Mouse (Mus musculus): ENCODE results near the gene Tcaim. TPM values are rescaled to one million over a fixed set of nuclear protein-coding genes. Genes with fewer than 3 reads are reported as not detected.

The Tcaim gene
- 5.3 and 5.7 TPM in 2 replicates for polyA plus RNA-seq (2016; fragmentation: Nextera tagmentation; extraction: Ambion mirVana)

DNA sequence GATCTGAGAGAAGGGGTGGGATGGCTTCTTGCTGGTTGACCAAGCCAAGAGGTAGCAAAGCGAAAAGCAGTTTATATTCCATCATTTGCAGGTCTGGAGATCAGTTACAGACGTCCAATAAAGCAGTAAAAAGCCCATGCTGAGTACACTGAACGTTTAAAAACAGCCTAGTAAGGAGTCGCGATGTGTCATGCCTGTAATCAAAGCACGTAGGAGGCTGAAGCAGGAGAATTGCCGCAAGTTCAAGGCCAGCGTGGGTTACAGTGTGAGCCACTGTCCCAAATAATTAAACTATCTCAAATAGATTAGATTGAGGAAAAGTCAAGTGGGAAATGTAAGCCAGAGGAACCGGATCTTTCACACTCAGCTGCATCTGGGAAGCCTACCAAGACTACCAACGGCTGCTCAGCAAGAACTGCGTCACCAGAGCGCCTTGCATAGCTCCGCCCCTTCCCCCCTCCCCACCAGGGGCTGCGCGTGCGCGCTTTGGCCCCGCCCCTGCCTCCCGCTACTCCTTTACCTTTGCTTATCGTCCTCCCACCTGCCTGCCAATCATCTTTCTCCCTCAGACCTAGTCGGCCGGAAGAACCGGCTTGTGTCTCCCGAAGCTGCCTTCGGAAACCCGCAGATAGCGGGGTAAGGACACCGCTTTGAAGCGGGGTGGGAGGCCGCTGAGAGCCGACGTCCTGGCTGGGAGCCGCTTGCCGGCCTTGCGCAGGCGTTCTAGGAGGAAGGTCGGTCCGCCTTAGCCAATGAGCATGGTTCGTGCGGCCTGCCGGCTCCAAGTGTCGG is at the start of gene Tcaim:
Gene Tcaim, plus strand, starts transcription at position 487 of the 792 bp plus-strand sequence.
- peak within 1 kb of the TSS; percentile 90 for H3K27ac ChIP-seq
- H3K27me3 ChIP-seq (ENCODE audit: insufficient read depth, poor library complexity, severe bottlenecking) = no peaks in the 10 kb centered on the region
- H3K9me3 ChIP-seq = no peaks in the 10 kb centered on the region
- H3K36me3 ChIP-seq = no peaks in the 10 kb centered on the region
- peaks cover 17% of the 10 kb centered on the region for H3K4me1 ChIP-seq (replicated peaks)
- H3K4me3 ChIP-seq = peak within 1 kb of the TSS; percentile 65
- 7% methylated on average over 42 of the region's 42 CpGs for WGBS
- peak; percentile 93 for DNase-seq (ENCODE audit: low spot score)

DNA sequence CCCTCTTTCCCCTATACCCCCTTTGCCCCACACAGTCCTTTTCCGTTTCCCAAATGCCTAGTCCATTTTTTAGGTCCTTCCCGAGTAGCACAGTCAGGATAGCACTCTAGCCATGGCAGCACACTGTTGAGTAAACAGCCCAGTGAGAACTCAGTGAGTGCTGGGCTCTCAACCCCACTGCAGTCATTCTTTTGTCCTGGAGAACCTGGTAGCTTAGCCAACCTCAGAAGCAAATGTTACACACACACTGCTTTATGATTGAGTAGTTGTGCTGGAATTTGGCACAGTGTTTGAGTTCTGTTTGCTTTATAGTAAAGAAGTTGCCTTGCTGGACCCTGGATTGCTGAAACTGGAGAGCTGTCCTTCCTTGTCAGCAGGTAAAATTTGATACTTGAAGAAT is 47.7 kb upstream of the Tcaim start:
- H3K4me1 ChIP-seq (replicated peaks) = no peaks in the 10 kb centered on the region
- no peaks in the 10 kb centered on the region for H3K27me3 ChIP-seq (ENCODE audit: insufficient read depth, poor library complexity, severe bottlenecking)
- 71% methylated on average over 2 of the region's 2 CpGs for WGBS
- no peak for DNase-seq (ENCODE audit: low spot score)
- no peaks in the 10 kb centered on the region for H3K9me3 ChIP-seq
- no peaks in the 10 kb centered on the region for H3K36me3 ChIP-seq
- no peak overlapping the region for H3K4me3 ChIP-seq
- no peak overlapping the region for H3K27ac ChIP-seq

DNA sequence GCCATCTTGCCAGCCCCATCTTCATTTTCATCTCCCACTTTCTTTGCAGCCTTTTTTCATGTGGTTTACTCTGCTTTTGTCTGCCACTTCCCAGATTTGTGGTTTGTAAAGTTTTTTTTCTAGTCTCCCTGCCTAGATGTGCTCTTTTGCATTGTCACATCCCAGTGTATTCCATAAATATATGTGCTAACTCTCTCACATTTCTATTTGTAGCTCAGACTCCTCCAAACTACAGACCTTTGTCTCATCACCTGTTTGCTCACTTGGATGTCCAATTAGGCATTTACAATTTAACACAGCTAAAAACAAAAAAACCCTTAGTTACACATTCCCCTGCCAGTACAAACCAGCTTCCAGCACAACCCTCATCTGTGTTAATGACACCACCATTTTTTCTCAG is 45.2 kb upstream of the Tcaim start:
- Histone ChIP-seq H3K9me3 (no peaks in the 10 kb centered on the region), H3K27me3 (ENCODE audit: insufficient read depth, poor library complexity, severe bottlenecking) (no peaks in the 10 kb centered on the region), H3K27ac (no peak overlapping the region), H3K36me3 (no peaks in the 10 kb centered on the region), H3K4me1 (replicated peaks) (no peaks in the 10 kb centered on the region), H3K4me3 (no peak overlapping the region)
- DNase-seq (ENCODE audit: low spot score) = no peak

DNA sequence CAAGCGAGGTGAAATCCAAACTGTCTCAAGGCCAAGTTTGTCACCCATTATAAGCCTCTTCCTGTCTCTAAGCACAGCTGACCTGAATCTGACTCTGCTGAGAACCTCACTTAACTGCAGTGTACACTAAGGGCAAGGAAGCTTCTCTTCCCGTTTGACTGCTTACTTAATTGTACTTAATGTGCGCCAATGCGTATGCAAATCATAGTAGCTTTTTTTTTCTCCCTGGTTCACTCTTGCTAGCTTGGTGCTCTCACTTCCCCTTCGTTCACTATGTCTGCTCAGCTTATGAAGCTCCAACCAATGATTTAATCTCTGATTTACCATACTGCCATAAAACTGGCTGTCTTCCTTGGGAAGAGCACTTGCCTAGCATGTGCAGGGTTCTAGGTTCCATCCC is 20.1 kb upstream of the Tcaim start:
- no peak for DNase-seq (ENCODE audit: low spot score)
- no peak overlapping the region for H3K27ac ChIP-seq
- 84% methylated on average over 5 of the region's 5 CpGs for WGBS

DNA sequence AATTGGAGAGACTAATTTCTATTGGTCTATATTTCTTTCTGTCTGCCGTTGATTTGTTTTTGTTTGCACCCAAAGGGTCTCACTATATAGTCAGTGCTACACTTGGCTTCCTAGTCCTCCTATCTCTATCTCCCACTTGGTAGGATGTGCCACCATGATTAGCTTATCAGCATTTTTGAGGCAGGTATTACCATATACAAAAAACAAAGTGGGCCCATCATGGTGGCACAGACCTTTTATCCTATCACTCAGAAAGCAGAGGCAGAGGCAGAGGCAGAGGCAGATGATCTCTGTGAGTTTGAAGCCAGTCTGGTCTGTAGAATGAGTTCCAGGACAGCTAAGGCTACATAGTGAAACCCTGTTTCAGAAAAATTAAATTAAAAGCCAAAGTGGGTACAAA is 18.8 kb upstream of the Tcaim start:
- H3K4me3 ChIP-seq = no peak overlapping the region
- H3K36me3 ChIP-seq = no peaks in the 10 kb centered on the region
- WGBS = 86% methylated on average over 1 of the region's 1 CpGs
- DNase-seq (ENCODE audit: low spot score) = no peak
- no peaks in the 10 kb centered on the region for H3K9me3 ChIP-seq
- H3K27ac ChIP-seq = no peak overlapping the region
- H3K27me3 ChIP-seq (ENCODE audit: insufficient read depth, poor library complexity, severe bottlenecking) = no peaks in the 10 kb centered on the region
- no peaks in the 10 kb centered on the region for H3K4me1 ChIP-seq (replicated peaks)

More for the DNA sequence above, 20.1 kb upstream of the Tcaim start:
- H3K9me3 ChIP-seq = no peaks in the 10 kb centered on the region
- no peaks in the 10 kb centered on the region for H3K36me3 ChIP-seq
- H3K4me3 ChIP-seq = no peak overlapping the region
- H3K27me3 ChIP-seq (ENCODE audit: insufficient read depth, poor library complexity, severe bottlenecking) = no peaks in the 10 kb centered on the region
- no peaks in the 10 kb centered on the region for H3K4me1 ChIP-seq (replicated peaks)

DNA sequence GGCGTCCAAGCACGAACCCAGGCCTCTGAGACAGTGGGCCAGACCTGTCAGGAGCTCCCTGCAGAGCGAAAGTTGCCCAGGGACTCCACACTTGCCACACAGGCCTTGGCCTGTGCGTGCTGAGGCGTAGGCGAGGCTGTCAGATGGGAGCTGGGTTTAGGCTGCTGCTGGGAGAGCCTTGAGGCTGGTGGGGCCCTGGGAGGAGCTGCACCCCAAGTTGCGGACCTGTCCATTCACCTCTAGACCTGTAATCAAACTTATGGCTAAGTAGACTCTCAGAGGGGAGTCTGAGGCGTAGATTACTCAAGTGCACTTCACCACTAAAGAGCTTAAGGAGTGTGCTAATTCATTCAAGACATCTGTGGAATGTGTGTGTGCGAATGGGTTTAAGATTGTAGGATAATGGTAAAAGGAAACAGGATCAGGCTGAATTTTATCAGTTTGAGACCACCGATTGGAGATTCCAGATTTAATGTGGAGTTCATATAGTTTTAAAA is 554 bp downstream of the Tcaim start:
- no peak for DNase-seq (ENCODE audit: low spot score)
- Histone ChIP-seq H3K4me1 (replicated peaks) (peaks cover 17% of the 10 kb centered on the region), H3K27ac (peak overlapping the region; percentile 90), H3K9me3 (no peaks in the 10 kb centered on the region), H3K36me3 (no peaks in the 10 kb centered on the region), H3K4me3 (peak overlapping the region; percentile 65), H3K27me3 (ENCODE audit: insufficient read depth, poor library complexity, severe bottlenecking) (no peaks in the 10 kb centered on the region)
- WGBS = 18% methylated on average over 10 of the region's 10 CpGs

DNA sequence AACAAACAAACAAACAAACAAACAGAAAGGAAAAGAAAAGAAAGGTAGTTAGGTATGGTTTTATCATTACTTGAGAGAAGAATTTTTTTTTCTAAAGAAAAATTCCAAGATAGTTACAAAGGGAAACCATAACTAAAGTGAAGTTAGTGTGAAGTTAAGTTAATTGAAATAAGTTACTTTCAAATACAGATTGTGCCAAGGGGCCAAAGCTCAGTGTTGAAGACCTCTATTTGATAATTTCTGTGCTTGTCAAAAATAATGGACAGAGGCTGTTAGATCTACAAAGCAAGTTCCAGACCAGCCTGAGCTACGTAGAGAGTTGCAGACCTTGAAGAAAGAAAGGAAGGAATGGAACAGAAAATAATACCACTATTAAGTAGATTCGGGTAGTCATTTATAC is 1.8 kb downstream of the Tcaim start:
- Histone ChIP-seq H3K27me3 (ENCODE audit: insufficient read depth, poor library complexity, severe bottlenecking) (no peaks in the 10 kb centered on the region), H3K4me3 (no peak overlapping the region), H3K36me3 (0 out of 2 replicates have a peak, but pooled peaks cover 5% of the 10 kb centered on the region), H3K4me1 (replicated peaks) (peaks cover 17% of the 10 kb centered on the region), H3K27ac (no peak overlapping the region), H3K9me3 (no peaks in the 10 kb centered on the region)
- no peak for DNase-seq (ENCODE audit: low spot score)
- 90% methylated on average over 2 of the region's 2 CpGs for WGBS

DNA sequence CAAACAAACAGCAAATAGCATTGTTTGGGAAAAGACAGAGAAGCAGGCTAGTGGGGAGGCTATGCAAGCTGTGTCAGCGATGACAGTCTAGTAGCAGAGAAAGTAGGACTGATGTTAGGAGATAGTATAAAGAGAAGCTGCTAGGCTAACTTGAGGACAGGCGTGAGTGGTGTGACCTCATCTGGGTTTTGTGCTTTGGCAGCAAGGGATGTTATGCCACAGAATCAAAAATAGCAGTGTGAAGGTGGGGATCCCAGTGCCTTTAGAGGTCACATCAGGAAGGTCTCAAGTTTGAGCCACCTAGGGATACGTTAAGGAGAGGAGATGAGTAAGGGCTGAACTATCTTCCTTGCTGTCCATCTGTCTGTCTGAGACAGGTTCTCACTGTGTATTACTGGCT is 4.9 kb downstream of the Tcaim start:
- Histone ChIP-seq H3K4me1 (replicated peaks) (peaks cover 11% of the 10 kb centered on the region), H3K9me3 (no peaks in the 10 kb centered on the region), H3K27me3 (ENCODE audit: insufficient read depth, poor library complexity, severe bottlenecking) (no peaks in the 10 kb centered on the region), H3K4me3 (no peak overlapping the region), H3K27ac (no peak overlapping the region), H3K36me3 (0 out of 2 replicates have a peak, but pooled peaks cover 8% of the 10 kb centered on the region)
- WGBS = 88% methylated on average over 3 of the region's 3 CpGs
- no peak for DNase-seq (ENCODE audit: low spot score)

DNA sequence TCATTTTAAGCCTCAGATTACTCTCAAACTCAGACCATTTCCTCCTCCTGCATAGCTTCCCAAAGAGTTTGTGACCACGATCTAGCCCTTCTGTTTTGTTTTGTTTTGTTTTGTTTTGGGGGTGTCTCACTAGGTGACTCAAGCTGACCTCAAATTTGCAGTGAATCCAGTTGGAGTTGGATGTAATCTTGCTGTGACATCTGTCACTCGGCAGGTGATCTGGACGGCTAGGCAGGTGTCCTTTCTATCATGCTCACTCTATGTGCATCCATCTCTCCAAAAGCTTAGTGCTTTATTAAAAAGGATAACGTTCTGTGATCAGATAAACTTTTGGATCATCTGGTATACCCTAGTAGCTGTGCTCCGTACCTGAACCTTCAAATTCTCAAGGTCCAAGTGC is 7.0 kb downstream of the Tcaim start:
- Histone ChIP-seq H3K36me3 (0 out of 2 replicates have a peak, but pooled peaks cover 11% of the 10 kb centered on the region), H3K4me3 (no peak overlapping the region), H3K4me1 (replicated peaks) (no peaks in the 10 kb centered on the region), H3K9me3 (no peaks in the 10 kb centered on the region), H3K27ac (no peak overlapping the region), H3K27me3 (ENCODE audit: insufficient read depth, poor library complexity, severe bottlenecking) (no peaks in the 10 kb centered on the region)
- no peak for DNase-seq (ENCODE audit: low spot score)
- 88% methylated on average over 5 of the region's 5 CpGs for WGBS

DNA sequence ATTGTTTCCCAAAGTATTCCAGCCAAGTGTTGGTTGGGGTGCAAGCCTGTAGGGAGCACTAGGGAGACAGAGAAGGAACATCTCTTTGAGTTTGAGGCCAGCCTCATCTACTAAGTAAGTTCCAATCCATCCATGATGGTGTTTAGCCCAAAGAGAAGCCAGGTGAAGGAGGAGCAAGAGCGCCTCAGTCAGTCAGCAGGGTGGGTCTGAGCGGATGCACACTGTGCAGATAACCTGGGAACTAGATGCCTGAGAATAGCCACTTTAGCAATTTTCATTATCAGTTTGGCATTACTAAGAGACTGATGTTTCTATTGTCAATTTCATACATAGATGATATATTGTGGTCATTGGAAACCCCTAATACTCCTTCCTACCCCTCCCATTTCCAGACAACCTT is 9.4 kb downstream of the Tcaim start:
- Histone ChIP-seq H3K36me3 (0 out of 2 replicates have a peak, but pooled peaks cover 11% of the 10 kb centered on the region), H3K4me3 (no peak overlapping the region), H3K4me1 (replicated peaks) (no peaks in the 10 kb centered on the region), H3K9me3 (no peaks in the 10 kb centered on the region), H3K27ac (no peak overlapping the region), H3K27me3 (ENCODE audit: insufficient read depth, poor library complexity, severe bottlenecking) (no peaks in the 10 kb centered on the region)
- 98% methylated on average over 2 of the region's 2 CpGs for WGBS
- no peak for DNase-seq (ENCODE audit: low spot score)

DNA sequence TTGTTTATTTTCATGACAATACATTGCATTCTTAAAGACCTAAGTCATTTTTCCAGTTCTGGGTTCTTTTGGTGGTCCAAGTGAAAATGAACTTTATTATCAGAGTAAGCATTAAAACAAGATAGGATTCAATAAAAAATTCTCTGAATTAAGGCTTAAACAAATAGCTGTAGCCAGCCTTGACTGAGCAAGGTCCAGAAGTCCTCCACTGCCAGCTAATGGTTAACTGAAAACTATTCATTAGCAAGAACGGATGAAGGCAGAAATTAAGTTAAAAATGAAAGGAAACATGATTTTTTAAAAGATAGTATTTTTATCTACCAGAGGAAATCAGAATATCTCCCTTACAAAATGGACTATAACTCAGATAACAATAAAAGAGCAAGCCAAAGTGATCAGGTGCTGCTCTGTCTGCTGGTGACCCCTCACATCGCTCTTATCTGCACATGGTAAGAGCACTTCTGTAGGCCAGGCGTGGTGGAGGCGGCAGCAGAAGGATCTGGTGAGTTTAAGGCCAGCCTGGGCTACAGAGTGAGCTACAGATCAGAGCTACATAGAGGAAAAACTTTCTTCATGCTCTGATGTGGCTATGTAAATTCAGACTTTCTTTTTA is 10.0 kb downstream of the Tcaim start:
- Histone ChIP-seq H3K9me3 (no peaks in the 10 kb centered on the region), H3K27ac (no peak overlapping the region), H3K4me3 (no peak overlapping the region), H3K36me3 (peaks cover 14% of the 10 kb centered on the region; the same call in 1 of the 2 replicates), H3K27me3 (ENCODE audit: insufficient read depth, poor library complexity, severe bottlenecking) (no peaks in the 10 kb centered on the region), H3K4me1 (replicated peaks) (no peaks in the 10 kb centered on the region)
- 88% methylated on average over 4 of the region's 4 CpGs for WGBS
- no peak for DNase-seq (ENCODE audit: low spot score)

DNA sequence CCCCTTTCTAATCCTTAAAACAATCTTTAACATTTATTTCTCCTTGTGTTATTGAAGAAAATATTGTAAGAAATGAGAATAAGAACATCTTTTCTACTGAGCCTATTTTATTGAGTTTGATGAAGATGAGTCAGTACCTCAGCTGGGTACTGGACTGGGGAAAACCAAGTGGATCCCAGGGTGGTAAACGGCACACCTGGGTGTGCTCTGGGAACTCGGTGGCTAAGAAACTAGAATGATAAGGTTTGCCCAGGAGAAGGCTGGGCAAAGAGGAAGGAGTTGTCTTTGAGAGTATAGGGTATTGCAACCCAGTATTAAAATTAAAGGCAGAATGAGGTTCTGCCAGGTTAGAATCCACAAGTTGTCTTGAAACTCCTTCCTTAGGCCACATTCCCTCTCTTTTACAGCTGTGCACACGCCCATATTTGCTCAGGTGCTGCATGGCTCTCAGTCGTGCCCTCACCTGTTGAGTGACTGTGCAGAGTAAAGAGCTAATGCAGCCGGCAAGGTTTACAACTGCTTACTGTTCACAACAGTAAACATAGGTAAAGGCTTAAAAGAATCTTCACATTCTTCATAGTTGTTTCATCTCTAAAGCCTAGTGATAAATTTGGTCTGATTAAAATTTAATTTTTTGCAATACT is 18.2 kb downstream of the Tcaim start:
- H3K9me3 ChIP-seq = no peaks in the 10 kb centered on the region
- H3K27me3 ChIP-seq (ENCODE audit: insufficient read depth, poor library complexity, severe bottlenecking) = no peaks in the 10 kb centered on the region
- DNase-seq (ENCODE audit: low spot score) = no peak
- no peaks in the 10 kb centered on the region for H3K4me1 ChIP-seq (replicated peaks)
- peaks cover 43% of the 10 kb centered on the region for H3K36me3 ChIP-seq
- WGBS = 85% methylated on average over 5 of the region's 5 CpGs
- no peak overlapping the region for H3K4me3 ChIP-seq
- H3K27ac ChIP-seq = no peak overlapping the region

DNA sequence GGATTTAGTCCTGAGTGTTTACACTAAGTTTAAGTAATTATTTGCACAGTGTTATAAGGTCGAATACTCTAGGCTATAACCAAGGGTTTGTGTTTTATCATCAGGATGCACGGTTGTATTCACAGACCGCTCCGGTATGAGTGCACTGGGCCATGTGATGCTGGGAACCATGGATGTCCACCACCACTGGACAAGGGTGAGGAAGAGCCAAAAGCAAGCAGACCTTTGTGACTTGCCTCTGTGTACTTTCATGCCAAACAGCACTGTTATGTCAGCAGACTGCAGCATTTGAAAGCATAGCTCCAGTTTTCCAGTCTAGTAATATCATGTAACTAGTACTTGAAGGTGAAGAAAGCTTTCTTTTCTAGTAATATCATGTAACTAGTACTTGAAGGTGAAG is 21.4 kb downstream of the Tcaim start:
- Histone ChIP-seq H3K27ac (no peak overlapping the region), H3K36me3 (peaks cover 41% of the 10 kb centered on the region), H3K4me1 (replicated peaks) (no peaks in the 10 kb centered on the region), H3K27me3 (ENCODE audit: insufficient read depth, poor library complexity, severe bottlenecking) (no peaks in the 10 kb centered on the region), H3K4me3 (no peak overlapping the region), H3K9me3 (no peaks in the 10 kb centered on the region)
- WGBS = 97% methylated on average over 4 of the region's 4 CpGs
- DNase-seq (ENCODE audit: low spot score) = no peak
